Mouse (Mus musculus) gastrocnemius, adult 2 months (tissue): ENCODE results near the gene Rcbtb1. TPM values are rescaled to one million over a fixed set of nuclear protein-coding genes. Genes with fewer than 3 reads are reported as not detected.
"Not testable (repeated sequence)": the region's sequence is repeated elsewhere in the genome, so short reads cannot be mapped to it uniquely, and the experiment has no call there.

Experiments used
- DNase-seq: peaks from one replicate; pipeline ENCODE4 v3.0.0; 2022
- H3K27ac ChIP-seq: fragments of 200-600 bp; 2 replicates; pipeline ENCODE4 v1.8.1; 2022; ENCODE audit warnings: mild to moderate bottlenecking
- H3K4me3 ChIP-seq: fragments of 200-600 bp; 2 replicates; pipeline ENCODE4 v1.8.1; 2022; ENCODE audit warnings: mild to moderate bottlenecking, moderate library complexity
- CTCF ChIP-seq: fragments of 200-600 bp; IDR thresholded peaks from 2 replicates; pipeline ENCODE4 v1.8.1; 2022; ENCODE audit warnings: antibody characterized with exemption, mild to moderate bottlenecking, moderate library complexity
- intact Hi-C: fragments of 180-260 bp; cut with DNase I; formaldehyde crosslinking; loops from one replicate; pipeline ENCODE4 v1.15.1; 2025
- total RNA-seq, 2 experiments: library from RNA; stranded (reverse); gene quantifications; 2 replicates each; pipeline ENCODE4 v1.2.3; 2021

The Rcbtb1 gene
- total RNA-seq, 2 experiments from 2014 or later, result 11.1 to 12.7 TPM

GRCm38 (mm10) chr14:59209816-59210215 lies 8.8 kb downstream of the Rcbtb1 start:
- Histone ChIP-seq H3K4me3 (no peak overlapping the region), H3K27ac (no peak overlapping the region)
- TF ChIP-seq CTCF, result no peak
- no peak for DNase-seq
- intact Hi-C loops, result loop anchor here (10.0 kb wide), 1 partner anchor 1135 kb away; the partner anchor contains the start of gene Fgf9

- H3K4me3 ChIP-seq, result no peak overlapping the region
- H3K27ac ChIP-seq, result no peak overlapping the region
- intact Hi-C loops, result no loop called here
- DNase-seq, result no peak
- no peak for TF ChIP-seq CTCF
Measured at GRCm38 (mm10) chr14:59219241-59219640, 18.2 kb downstream of the Rcbtb1 start.

- Histone ChIP-seq H3K4me3 (no peak overlapping the region), H3K27ac (no peak overlapping the region)
- no peak for TF ChIP-seq CTCF
- DNase-seq, result no peak
- intact Hi-C loops, result no loop called here
Measured at GRCm38 (mm10) chr14:59226240-59226639, 25.2 kb downstream of the Rcbtb1 start.

- intact Hi-C loops, result no loop called here
Measured at GRCm38 (mm10) chr14:59229822-59230221, 28.8 kb downstream of the Rcbtb1 start.

GRCm38 (mm10) chr14:59230331-59230966 lies 29.4 kb downstream of the Rcbtb1 start:
- intact Hi-C loops, result no loop called here

More at GRCm38 (mm10) chr14:59229822-59230221, 28.8 kb downstream of the Rcbtb1 start:
- no peak overlapping the region for H3K4me3 ChIP-seq
- TF ChIP-seq CTCF, result no peak
- DNase-seq, result no peak
- H3K27ac ChIP-seq, result no peak overlapping the region

GRCm38 (mm10) chr14:59232003-59232402 lies 31.0 kb downstream of the Rcbtb1 start:
- DNase-seq, result peak; percentile 44
- no peak overlapping the region for H3K27ac ChIP-seq
- peak; percentile 37; the same call in 1 of the 2 replicates for TF ChIP-seq CTCF
- intact Hi-C loops, result no loop called here
- no peak overlapping the region for H3K4me3 ChIP-seq

More at GRCm38 (mm10) chr14:59230331-59230966, 29.4 kb downstream of the Rcbtb1 start:
- H3K4me3 ChIP-seq, result no peak overlapping the region
- no peak overlapping the region for H3K27ac ChIP-seq
- no peak for DNase-seq
- TF ChIP-seq CTCF, result no peak

GRCm38 (mm10) chr14:59233635-59234034 lies 32.6 kb downstream of the Rcbtb1 start:
- Histone ChIP-seq H3K27ac (no peak overlapping the region), H3K4me3 (no peak overlapping the region)
- intact Hi-C loops, result no loop called here
- DNase-seq, result no peak
- no peak for TF ChIP-seq CTCF

GRCm38 (mm10) chr14:59250350-59250749 lies 49.3 kb downstream of the Rcbtb1 start:
- DNase-seq, H3K4me3 ChIP-seq, intact Hi-C loops, H3K27ac ChIP-seq: not testable (repeated sequence)
- TF ChIP-seq CTCF, result peak; percentile 7; the same call in 1 of the 2 replicates

- DNase-seq, H3K4me3 ChIP-seq, intact Hi-C loops, H3K27ac ChIP-seq: not testable (repeated sequence)
Measured at GRCm38 (mm10) chr14:59255861-59256260, 54.9 kb downstream of the Rcbtb1 start.

GRCm38 (mm10) chr14:59260056-59260455 lies 59.0 kb downstream of the Rcbtb1 start, which contains the start of gene Gm6904:
Gene Gm6904 (minus strand): TSS chr14:59260216.
- DNase-seq, result peak; percentile 18
- no peak within 1 kb of the TSS for H3K27ac ChIP-seq
- no peak for TF ChIP-seq CTCF
- intact Hi-C loops, result no loop called here
- peak within 1 kb of the TSS; percentile 26; the same call in 1 of the 2 replicates for H3K4me3 ChIP-seq

GRCm38 (mm10) chr14:59274961-59275360 lies 74.0 kb downstream of the Rcbtb1 start:
- intact Hi-C loops, DNase-seq, H3K4me3 ChIP-seq, H3K27ac ChIP-seq: not testable (repeated sequence)

Other genes with a start within 250 kb of the Rcbtb1 start
- gene 1700129C05Rik, start 58.3 kb upstream of the Rcbtb1 start, total RNA-seq, result not detected
- gene Gm5142, start 22.5 kb upstream of the Rcbtb1 start, total RNA-seq, result not detected
- not detected for gene Gm6904, start 59.0 kb downstream of the Rcbtb1 start, total RNA-seq
- gene Phf11a, start 96.3 kb downstream of the Rcbtb1 start, total RNA-seq, result not detected
- gene Phf11b, start 140.1 kb downstream of the Rcbtb1 start, total RNA-seq, result under 1 TPM in 1 of 2 experiments, not detected in 1; 0.20 TPM
- 1 to 10 TPM; 1.1 to 1.9 TPM for gene Phf11d, start 164.3 kb downstream of the Rcbtb1 start, total RNA-seq
- under 1 TPM; 0.41 to 0.59 TPM for gene Phf11c, start 194.2 kb downstream of the Rcbtb1 start, total RNA-seq
- gene Setdb2, start 239.7 kb downstream of the Rcbtb1 start, total RNA-seq, result 1 to 10 TPM; 5.3 to 6.7 TPM
- 10 to 100 TPM; 19.7 to 25.4 TPM for gene Cab39l, start 239.8 kb downstream of the Rcbtb1 start, total RNA-seq